In genomic region chr1:22293310-22293709, GRCm38 (mm10) we compare ENCODE assay signal across 20 mouse cellular contexts.
DNase-seq lines count a peak whose midpoint lies in the region; ATAC-seq lines count a peak whose summit lies in the region.
"Had no signal": no experiment of that assay in that cellular context is flagged by ENCODE, and none has a peak within 500 bp of the region (broad histone marks: within the 10 kb centered on the region; RNA-seq: fewer than 3 reads in every experiment).

No protein-coding gene starts in this region.

- DNase-seq in embryo, embryonic 10.5 days (ENCODE audit: low spot score): peak; percentile 20
- no peak for DNase-seq in embryo, embryonic 11 days
- DNase-seq in hindlimb bud, embryonic 11.5 days (ENCODE audit: extremely low spot score, low read depth, low spot score): peak; percentile 39
- peak; percentile 12 for DNase-seq in mesoderm, embryonic 11.5 days (ENCODE audit: low read depth, low spot score)
- DNase-seq: adrenal gland, adult 2 months; adrenal gland, postnatal 10 days; adrenal gland, postnatal 25 days; B cell, adult 2 months; cerebellum, adult 11 months; cerebellum, adult 18-20 months; cerebellum, adult 8-10 months; cerebellum, adult 9-11 months; cerebellum, postnatal 14 days; cerebellum, postnatal 36 days had no signal

- no peak for ATAC-seq in granulocyte monocyte progenitor cell, adult 5-6 weeks (replicated peaks; ENCODE audit: poor library complexity, severe bottlenecking)
- ATAC-seq: activated CD4-positive, CD25-positive, alpha-beta regulatory T cell, adult 4 months; CD4-positive, CD25-positive, alpha-beta regulatory T cell, adult 4 months; forebrain, embryonic 14.5 days; forebrain, embryonic 16.5 days; Patski had no signal
